Mouse (Mus musculus) lung, adult 2 months (tissue): Measurements from ENCODE around the gene Ift74.

Experiments
- CTCF ChIP-seq: fragments of 200-500 bp; IDR thresholded peaks from 2 replicates; pipeline ENCODE4 v1.5.1; 2011; ENCODE audit warnings: mild to moderate bottlenecking, low read length, control low read depth; ENCODE audit not compliant: insufficient read depth
- POLR2A ChIP-seq: fragments of 200-500 bp; IDR thresholded peaks from 2 replicates; pipeline ENCODE4 v1.6.1; 2011; ENCODE audit warnings: low read depth, mild to moderate bottlenecking, control low read depth, low read length, borderline replicate concordance; ENCODE audit errors: extremely low read depth

DNA sequence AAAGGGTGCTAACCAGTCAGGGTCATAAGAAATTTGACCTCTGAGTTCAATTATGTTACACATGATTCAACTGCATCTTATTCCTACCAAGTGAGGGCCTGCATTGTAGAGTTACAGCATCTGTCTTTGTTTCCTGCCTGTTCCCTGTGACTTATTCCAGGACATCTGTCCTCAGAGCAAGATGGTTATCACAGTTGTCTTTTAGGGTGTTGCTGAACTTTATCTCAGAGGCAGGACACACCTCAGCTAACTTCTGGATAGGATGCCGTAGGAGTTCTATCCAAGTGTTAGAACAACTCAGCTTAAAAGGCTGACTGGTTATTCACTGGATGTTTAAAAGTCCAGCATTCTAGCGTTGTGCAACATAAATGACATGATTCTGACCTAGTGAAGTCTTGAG lies 77.9 kb downstream of the Ift74 start:
- TF ChIP-seq POLR2A (no peak), CTCF (no peak)
